Mouse (Mus musculus): ENCODE data around the gene Setd3.

Gene Setd3

DNA sequence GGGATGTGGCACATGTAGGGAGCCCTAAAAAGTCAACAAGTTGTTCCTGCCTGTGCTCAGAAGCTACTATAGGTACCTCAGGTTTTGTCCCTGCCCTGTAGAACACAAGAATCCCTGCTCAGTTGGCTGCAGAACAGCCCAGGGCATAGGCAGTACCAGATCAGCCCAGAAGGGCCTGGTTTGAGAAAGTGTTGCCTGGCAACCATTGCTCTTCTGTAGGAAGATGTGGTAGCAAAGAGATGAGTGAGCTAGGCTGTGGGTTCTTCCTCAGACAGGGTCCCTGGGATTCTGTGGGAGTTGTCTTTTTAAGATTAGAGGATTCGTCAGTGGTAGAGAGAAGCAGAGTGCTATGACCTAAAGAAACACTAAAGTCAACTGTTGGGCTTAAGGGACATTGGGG is 21.0 kb upstream of the Setd3 start:
- DNase-seq, result no peak

DNA sequence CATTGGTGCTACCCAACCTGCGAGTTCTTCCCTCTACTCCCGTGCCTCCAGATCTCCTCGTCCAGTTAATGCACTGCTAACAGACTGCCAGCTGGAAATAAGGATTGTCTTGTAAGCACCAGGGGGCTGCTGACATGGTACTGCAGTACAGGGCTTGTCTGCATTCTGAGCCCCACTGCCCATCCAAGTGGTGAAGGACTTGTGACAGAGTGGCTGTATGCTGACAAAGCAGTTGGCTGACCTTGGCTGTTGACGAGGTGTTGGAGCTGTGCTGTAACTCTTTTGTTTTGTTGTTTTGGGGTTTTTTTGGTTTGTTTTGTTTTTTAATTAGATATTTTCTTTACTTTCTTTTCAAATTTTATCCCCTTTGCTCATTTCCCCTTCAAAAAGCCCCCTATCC is 19.3 kb upstream of the Setd3 start:
- no peak for DNase-seq

GRCm38 (mm10) chr12:108195761-108196160 is 16.6 kb upstream of the Setd3 start:
- DNase-seq, result no peak

DNA sequence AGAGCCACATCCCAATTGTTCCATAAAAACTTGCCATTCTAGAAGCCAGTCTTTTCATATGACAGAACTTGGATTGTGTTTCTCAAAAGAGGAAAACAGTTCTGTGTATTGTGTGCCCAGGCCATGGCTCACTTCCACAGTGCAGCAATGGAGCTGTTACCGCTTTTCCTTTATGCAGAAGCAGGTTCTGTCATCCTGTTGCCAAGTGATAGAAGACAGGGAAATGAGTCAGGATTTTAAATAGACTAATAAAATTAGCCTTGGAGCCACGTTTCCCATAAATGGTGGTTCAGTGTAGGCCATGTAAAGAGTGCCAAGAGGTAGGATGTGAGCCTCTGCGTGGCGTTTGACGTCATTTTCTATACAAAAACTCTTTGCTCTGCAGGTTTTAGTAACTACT is 14.8 kb upstream of the Setd3 start:
- no peak for DNase-seq

DNA sequence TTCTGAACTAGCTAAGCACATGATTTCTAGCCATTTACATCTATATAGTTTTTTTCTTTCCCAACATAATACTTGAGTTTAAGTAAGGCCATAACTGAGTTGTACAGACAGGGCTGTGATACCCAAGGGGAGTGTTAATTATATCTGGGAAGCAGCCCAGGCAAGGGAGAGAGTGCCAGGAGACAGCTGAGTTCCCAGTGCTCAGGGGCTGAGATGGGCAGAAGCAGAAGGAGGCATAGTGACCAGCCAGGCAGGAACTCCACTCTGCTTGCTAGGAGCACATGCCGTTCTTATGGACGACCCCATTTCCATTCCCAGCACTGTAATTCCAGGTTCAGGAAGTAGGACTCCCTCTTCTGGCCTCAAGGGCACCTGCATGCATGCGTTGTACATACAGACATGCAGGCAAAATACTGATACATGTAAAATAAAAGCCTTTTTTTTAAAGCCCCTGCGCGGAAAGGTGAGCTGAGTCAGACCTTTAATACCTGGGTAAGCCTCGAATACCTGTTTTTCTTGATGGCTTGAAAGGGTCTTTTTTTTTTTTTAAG is 8.5 kb upstream of the Setd3 start:
- DNase-seq, result no peak

DNA sequence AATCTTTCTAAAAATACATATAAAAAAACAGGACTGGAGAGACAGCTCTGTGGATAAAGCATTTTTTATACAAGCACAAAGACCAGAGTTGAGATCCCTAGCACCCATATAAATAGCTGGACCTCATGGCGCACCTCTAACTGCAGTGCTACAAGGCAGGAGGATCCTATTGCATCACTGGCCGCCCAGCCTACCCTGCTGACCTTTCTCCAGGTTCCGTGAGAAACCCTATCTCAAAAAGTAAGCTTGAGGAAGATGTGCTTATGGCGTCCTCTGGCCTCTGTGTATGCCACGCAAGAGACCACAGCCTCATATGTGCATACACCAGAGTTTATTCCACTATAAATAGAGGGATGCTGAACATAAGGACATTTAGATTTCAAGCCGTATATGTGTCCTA is 2.6 kb upstream of the Setd3 start:
- no peak for DNase-seq

GRCm38 (mm10) chr12:108179321-108180266 is 480 bp upstream of the Setd3 start, which contains the start of gene Ccnk:
Gene Ccnk, plus strand, starts transcription at chr12:108179579.
- peak; percentile 99 for DNase-seq

DNA sequence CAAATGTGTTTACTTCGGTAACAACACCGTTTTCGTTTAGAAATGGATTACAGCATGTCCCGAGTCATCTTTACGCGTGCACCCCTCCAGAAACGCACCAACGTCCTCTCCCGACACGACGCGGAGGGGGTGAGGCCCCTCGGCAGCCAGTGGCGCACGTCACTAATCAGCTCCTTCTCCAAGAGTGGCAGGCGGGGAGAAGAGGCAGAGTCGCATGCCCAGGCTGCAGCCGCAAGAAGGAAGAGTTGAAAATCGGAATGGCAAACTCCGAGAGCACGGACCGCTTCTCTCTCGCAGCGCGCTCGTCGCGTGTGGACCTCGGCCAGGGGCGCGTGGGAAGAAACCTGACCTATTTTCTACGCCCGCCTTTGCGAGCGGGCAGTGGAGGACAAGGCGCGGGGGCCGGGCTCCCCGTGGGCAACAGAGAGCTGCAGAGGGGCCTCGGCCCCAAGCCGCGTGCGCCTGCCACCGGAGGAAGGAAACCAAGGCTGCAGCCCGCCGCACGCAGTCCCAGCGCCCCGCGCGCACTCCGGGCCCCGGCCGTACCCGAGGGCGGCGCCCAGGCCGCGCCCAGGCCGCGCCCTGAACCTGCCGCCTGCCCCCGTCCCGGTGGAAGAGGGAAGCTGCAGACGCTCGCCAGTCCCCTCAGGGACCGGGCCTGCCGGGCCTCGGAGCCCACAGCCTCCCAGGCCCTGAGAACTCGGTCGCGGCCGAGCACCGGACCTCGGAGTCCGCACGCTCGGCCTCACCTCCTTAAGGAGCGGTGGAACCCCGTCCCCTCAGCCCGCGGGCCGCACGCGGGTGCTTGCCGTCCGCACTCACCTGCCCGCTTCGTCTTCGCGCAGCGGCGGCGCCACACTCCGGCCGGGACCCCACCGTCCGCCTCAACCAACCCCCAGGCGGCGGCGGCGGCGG is 526 bp downstream of the Setd3 start:
- DNase-seq, result peak; percentile 58

DNA sequence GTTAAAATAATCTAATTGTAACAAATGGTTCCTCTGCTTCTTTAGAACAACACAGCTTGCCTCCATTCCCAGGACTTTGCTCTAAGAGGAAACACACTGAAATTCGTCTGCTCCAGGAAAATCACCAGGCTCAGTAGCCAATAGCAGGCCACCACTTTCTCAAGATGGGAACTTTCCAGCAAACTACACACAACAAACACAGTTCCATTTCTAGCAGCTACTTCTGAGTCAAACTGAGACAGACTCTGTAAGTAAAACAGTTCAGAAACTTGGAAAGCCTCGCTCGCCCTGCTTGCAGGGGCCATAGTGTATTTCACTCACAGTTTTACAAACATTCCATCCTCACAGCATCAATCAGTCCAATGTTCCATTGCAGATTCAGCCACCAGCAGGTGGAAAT is 2.7 kb downstream of the Setd3 start:
- no peak for DNase-seq

DNA sequence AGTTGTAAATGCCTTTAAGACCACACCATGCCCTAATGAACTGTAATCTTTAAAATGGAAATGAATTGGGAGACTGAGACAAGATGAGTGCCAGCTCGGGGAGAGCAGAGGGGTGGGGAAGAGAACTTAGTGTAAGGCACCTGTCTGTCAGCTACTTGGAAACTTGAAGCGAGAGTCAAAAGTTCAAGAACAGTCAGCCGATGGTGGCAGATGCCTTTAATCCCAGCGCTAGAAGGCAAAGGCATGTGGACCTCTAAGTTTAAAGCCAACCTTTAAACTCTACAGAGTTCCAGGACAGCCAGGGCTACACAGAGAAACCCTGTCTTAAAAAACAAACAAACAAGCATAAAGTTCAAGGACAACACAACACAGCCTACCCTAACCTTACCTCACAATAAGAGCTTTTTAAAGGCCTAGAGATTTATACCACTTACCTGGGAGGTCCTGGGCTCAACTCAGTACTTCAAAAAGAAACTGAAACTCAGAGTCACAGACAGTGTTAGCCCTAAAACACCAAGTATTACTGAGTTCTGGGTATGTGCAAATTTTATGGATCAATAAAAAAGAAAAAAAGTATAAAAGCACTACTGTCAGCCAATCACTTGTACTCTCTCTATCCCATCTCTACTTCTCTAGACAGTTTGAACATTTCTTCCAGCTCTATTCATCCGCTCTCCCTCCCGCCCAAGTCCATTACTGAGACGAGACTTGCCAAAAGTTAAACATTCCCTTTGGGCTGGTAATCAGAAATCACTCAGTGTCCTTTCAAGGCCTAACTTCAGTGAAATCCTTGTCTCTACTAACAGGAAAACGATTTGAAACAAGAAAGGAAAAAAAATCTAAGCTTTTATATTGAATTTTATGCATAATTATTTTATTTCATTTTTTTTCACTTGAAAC is 4.3 kb downstream of the Setd3 start:
- DNase-seq, result peak; percentile 16

DNA sequence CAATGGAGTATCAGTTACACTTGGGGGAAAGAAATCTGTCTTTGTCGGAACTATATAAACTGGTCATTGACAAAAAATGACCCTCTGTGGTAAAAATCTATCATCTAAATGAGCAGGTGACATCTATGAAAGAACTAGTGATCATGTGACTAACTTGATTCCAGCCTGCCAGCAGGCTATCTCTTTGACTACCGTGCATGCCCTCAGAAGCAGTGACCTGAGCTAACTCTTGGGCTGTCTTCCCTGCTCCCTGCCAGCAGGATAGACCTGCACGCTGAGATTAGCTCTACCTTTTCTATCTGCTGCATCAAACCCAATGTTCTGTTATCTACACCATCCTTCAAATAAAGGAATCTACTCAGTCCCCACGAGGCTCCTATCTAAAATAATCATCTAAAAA is 6.5 kb downstream of the Setd3 start:
- no peak for DNase-seq

DNA sequence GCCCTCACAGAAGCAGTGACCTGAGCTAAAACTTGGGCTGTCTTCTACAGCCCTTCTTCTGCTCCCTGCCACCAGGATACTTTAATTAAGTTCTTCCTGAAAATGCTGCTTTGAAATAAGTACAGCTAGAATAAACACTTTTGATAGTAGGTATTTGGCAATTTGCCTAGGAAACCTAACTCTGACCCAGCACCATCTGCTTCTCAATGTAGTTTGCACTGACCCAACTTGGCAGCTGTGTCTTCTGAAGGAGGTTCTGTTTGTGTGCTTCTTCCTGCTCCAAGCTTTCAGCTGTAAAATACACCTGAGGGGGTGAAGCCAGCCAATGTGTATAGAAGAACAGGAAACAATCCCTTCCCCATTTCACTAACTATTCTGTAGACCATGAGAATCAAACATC is 7.8 kb downstream of the Setd3 start:
- no peak for DNase-seq

DNA sequence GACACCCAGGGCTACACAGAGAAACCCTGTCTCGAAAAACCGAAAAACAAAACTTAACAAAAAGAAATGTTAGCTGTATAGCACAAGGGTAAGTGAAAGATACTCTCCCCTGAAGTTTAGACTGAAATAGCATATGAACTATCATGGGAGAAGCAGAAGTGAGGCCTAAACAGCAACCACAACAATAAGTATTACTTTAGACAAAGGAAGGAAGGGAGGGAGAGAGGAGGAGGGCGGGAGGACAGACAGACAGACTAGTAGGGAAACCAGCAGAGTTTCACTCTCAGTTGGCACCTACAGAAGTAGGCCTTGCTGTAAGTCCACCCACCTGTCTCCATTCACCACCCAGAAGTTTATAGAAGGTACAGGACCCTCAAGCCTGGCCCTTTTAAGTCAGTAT is 8.6 kb downstream of the Setd3 start:
- no peak for DNase-seq

GRCm38 (mm10) chr12:108168909-108169308 is 10.2 kb downstream of the Setd3 start:
- no peak for DNase-seq

- no peak for DNase-seq
These were observed 15.4 kb downstream of the Setd3 start for GRCm38 (mm10) chr12:108163706-108164105.

DNA sequence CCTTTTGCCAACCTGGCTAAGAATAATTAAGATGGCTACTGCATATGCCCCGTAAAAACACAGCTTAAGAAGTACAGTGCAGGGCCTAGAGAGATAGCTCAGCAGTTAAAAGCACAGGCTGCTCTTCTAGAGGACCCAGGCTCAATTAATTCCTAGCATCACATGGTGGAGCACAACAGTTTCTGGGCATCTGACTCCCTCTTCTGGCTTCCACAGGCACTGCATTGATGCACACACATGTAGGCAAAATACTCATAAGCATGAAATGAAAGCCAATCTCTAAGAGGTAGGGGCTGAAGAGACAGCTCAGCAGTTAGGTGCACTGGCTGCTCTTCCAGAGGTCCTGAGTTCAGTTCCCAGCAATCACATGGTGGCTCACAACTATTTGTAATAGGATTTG is 17.1 kb downstream of the Setd3 start:
- no peak for DNase-seq

DNA sequence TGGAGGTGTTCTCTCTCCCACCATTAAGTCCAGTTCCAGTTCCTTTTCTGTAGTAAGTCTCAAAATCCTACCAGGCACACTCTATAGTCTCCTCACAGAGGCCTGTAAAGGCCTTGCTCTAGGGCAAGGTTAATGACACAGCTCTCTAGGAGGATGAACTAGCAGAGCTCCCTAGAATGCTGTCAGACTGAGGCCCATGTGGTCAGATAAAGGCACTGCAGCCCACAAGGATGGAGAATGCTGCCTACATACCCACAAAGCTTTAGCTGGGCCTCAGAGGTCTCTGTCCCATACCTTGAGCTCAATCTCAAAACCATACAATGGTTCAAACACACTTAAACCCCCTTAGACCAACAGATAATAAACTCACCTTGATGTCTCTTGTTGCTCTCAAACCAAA is 19.3 kb downstream of the Setd3 start:
- no peak for DNase-seq

GRCm38 (mm10) chr12:108152743-108153142 is 26.4 kb downstream of the Setd3 start:
- DNase-seq, result no peak

DNA sequence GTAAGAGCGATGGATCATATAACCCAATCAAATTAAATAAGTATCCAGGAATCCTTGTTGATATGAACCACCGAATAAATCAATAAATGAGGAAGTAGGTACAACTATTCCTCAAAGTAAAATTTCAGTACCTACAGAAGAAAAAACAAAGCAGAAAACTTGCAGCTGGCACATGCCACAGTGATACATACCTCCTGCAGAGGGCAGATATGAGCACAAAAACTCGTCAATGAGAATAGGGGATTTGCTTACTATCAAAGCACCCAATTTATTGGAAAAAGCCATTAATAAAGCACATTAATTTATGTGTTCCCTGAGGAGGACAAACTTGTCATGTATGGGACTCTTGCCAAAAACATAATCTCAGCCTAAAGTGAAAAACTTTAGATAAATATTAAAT is 29.4 kb downstream of the Setd3 start:
- no peak for DNase-seq

DNA sequence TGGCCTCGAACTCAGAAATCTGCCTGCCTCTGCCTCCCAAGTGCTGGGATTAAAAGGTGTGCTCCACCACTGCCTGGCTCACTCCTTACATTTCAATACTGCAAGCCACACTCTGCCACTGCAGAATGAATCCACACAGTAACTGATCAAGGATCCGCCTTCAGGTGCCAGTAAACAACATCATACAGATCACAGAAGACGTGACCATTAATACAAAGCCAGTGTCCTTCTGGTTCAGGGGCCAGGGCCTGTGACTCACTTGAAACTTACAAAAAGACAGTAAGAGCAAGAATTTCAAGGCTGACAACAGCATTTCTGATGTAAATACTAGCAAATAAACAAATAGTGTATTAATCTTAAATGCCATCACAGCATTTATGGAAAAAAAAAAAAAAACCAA is 33.9 kb downstream of the Setd3 start:
- DNase-seq, result no peak

GRCm38 (mm10) chr12:108143624-108144498 is 35.3 kb downstream of the Setd3 start:
- DNase-seq, result peak; percentile 42

All from kidney, adult 18-20 months (tissue).